Mouse (Mus musculus): ENCODE results near the gene Ube3a.

DNA sequence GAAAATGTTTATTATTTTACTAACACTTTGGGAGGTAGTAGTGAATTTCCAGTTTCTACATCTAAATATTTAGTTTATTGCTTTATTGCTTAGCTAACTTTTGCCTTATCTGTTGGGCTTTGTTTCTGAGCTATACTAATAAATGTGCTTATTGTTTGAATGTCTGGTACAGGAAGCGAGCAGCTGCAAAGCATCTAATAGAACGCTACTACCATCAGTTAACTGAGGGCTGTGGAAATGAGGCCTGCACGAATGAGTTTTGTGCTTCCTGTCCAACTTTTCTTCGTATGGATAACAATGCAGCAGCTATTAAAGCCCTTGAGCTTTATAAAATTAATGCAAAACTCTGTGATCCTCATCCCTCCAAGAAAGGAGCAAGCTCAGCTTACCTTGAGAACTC lies 43.2 kb downstream of the Ube3a start:
- TF ChIP-seq CTCF (IDR thresholded peaks at IDR 0.05; ENCODE audit: low read depth, low read length) (no peak), POLR2A (IDR thresholded peaks at IDR 0.05; ENCODE audit: extremely low read depth, insufficient read depth, low read length) (no peak)

Data from liver, adult 2 months (tissue).